Mouse (Mus musculus): Measurements from ENCODE around the gene BC005561. TPM values are rescaled to one million over a fixed set of nuclear protein-coding genes. Genes with fewer than 3 reads are reported as not detected.

The BC005561 gene
- 10 to 100 TPM; 13.8 to 15.3 TPM for total RNA-seq (2021)

GRCm38 (mm10) chr5:104508195-104508891 lies at the start of gene BC005561:
Gene BC005561 (plus strand): TSS chr5:104508352.
- peak; percentile 86 to 89 for DNase-seq (ENCODE audit: low spot score in 2 of 2)
- intact Hi-C loops (cut with DNase I), result no loop called here

- intact Hi-C loops (cut with DNase I), result loop anchor here (10.0 kb wide), 1 partner anchor 344 kb away; the partner anchor contains the start of gene Sparcl1
- DNase-seq (ENCODE audit: low spot score in 2 of 2), result peak in 1 of 2 experiments; percentile 57
These were observed 49.1 kb upstream of the BC005561 start, which contains the start of gene Pkd2 for GRCm38 (mm10) chr5:104458832-104459705. Gene Pkd2 (plus strand): TSS chr5:104459450.

- intact Hi-C loops (cut with DNase I), result loop anchor here (10.0 kb wide), 1 partner anchor 345 kb away; the partner anchor contains the start of gene Sparcl1
- DNase-seq (ENCODE audit: low spot score in 2 of 2), result peak; percentile 71
These were observed 48.3 kb upstream of the BC005561 start for GRCm38 (mm10) chr5:104459706-104460455.

- no peak for DNase-seq (ENCODE audit: low spot score in 2 of 2)
- intact Hi-C loops (cut with DNase I), result no loop called here
These were observed 47.7 kb upstream of the BC005561 start for GRCm38 (mm10) chr5:104460456-104460838.

GRCm38 (mm10) chr5:104460856-104461255 lies 47.3 kb upstream of the BC005561 start:
- DNase-seq (ENCODE audit: low spot score in 2 of 2), result peak in 1 of 2 experiments; percentile 14
- intact Hi-C loops (cut with DNase I), result no loop called here

- intact Hi-C loops (cut with DNase I), result no loop called here
- DNase-seq (ENCODE audit: low spot score in 2 of 2), result no peak
These were observed 42.9 kb upstream of the BC005561 start for GRCm38 (mm10) chr5:104465279-104465678.

- intact Hi-C loops (cut with DNase I), result no loop called here
- no peak for DNase-seq (ENCODE audit: low spot score in 2 of 2)
These were observed 42.4 kb upstream of the BC005561 start for GRCm38 (mm10) chr5:104465731-104466130.

GRCm38 (mm10) chr5:104466816-104467215 lies 41.3 kb upstream of the BC005561 start:
- DNase-seq (ENCODE audit: low spot score in 2 of 2), result no peak
- intact Hi-C loops (cut with DNase I), result no loop called here

GRCm38 (mm10) chr5:104468586-104468985 lies 39.6 kb upstream of the BC005561 start:
- no peak for DNase-seq (ENCODE audit: low spot score in 2 of 2)
- intact Hi-C loops (cut with DNase I), result no loop called here

GRCm38 (mm10) chr5:104470981-104471391 lies 37.2 kb upstream of the BC005561 start:
- peak in 1 of 2 experiments; percentile 19 for DNase-seq (ENCODE audit: low spot score in 2 of 2)
- intact Hi-C loops (cut with DNase I), result no loop called here

GRCm38 (mm10) chr5:104472371-104472770 lies 35.8 kb upstream of the BC005561 start:
- intact Hi-C loops (cut with DNase I), result no loop called here
- no peak for DNase-seq (ENCODE audit: low spot score in 2 of 2)

- intact Hi-C loops (cut with DNase I), result loop anchor here (10.0 kb wide), 1 partner anchor 844 kb away; no protein-coding TSS in a partner anchor
These were observed 27.8 kb upstream of the BC005561 start for GRCm38 (mm10) chr5:104480367-104480766.

GRCm38 (mm10) chr5:104482856-104483255 lies 25.3 kb upstream of the BC005561 start:
- intact Hi-C loops (cut with DNase I), result loop anchor here (10.0 kb wide), 1 partner anchor 842 kb away; no protein-coding TSS in a partner anchor
- DNase-seq (ENCODE audit: low spot score in 2 of 2), result no peak

More at GRCm38 (mm10) chr5:104480367-104480766, 27.8 kb upstream of the BC005561 start:
- DNase-seq (ENCODE audit: low spot score in 2 of 2), result no peak

GRCm38 (mm10) chr5:104491561-104491960 lies 16.6 kb upstream of the BC005561 start:
- intact Hi-C loops (cut with DNase I), result no loop called here
- no peak for DNase-seq (ENCODE audit: low spot score in 2 of 2)

GRCm38 (mm10) chr5:104504883-104505282 lies 3.3 kb upstream of the BC005561 start:
- intact Hi-C loops (cut with DNase I), result no loop called here

GRCm38 (mm10) chr5:104507829-104508194 lies 340 bp upstream of the BC005561 start:
- intact Hi-C loops (cut with DNase I), result no loop called here
- DNase-seq (ENCODE audit: low spot score in 2 of 2), result no peak

More at GRCm38 (mm10) chr5:104504883-104505282, 3.3 kb upstream of the BC005561 start:
- DNase-seq (ENCODE audit: low spot score in 2 of 2), result no peak

GRCm38 (mm10) chr5:104511211-104511610 lies 3.1 kb downstream of the BC005561 start:
- no peak for DNase-seq (ENCODE audit: low spot score in 2 of 2)
- intact Hi-C loops (cut with DNase I), result no loop called here

- intact Hi-C loops (cut with DNase I), result no loop called here
- peak in 1 of 2 experiments; percentile 26 for DNase-seq (ENCODE audit: low spot score in 2 of 2)
These were observed 30.5 kb downstream of the BC005561 start for GRCm38 (mm10) chr5:104538612-104539011.

GRCm38 (mm10) chr5:104539331-104539730 lies 31.2 kb downstream of the BC005561 start:
- intact Hi-C loops (cut with DNase I), result no loop called here
- no peak for DNase-seq (ENCODE audit: low spot score in 2 of 2)
